Mouse (Mus musculus) heart, adult 18-20 months (tissue): ENCODE measurements around the gene Rnd2. TPM values are rescaled to one million over a fixed set of nuclear protein-coding genes. Genes with fewer than 3 reads are reported as not detected.
"Not testable (repeated sequence)": the region's sequence is repeated elsewhere in the genome, so short reads cannot be mapped to it uniquely, and the experiment has no call there.

Experiments used
- DNase-seq, 2 experiments: peaks; one replicate each; pipeline ENCODE4 v3.0.0; 2021 to 2022; ENCODE audit warnings: mixed read lengths in 1 of 2
- total RNA-seq, 2 experiments: library from RNA; stranded (reverse); gene quantifications; 2 replicates each; pipeline ENCODE4 v1.2.3; 2021

Gene Rnd2
- total RNA-seq, 2 experiments from 2014 or later = 5.1 to 6.2 TPM

DNA sequence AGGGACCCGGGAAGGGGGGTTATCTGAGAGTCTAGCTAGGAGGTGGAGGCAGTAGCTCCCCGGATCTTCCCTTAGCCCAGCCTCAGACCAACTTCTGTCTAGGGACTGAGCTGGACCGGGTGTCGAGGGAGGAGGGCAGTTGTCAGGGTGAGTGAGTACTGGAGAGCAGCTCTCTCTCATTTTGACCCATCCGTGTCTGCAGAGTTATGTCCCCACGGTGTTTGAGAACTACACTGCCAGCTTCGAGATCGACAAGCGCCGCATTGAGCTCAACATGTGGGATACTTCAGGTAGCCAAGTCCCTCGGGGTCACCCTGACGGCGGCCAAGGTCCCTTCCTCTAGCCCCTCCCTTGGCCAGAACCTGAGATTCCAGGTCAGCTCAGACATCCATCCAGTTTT lies 3.9 kb downstream of the Rnd2 start:
- no peak for DNase-seq

DNA sequence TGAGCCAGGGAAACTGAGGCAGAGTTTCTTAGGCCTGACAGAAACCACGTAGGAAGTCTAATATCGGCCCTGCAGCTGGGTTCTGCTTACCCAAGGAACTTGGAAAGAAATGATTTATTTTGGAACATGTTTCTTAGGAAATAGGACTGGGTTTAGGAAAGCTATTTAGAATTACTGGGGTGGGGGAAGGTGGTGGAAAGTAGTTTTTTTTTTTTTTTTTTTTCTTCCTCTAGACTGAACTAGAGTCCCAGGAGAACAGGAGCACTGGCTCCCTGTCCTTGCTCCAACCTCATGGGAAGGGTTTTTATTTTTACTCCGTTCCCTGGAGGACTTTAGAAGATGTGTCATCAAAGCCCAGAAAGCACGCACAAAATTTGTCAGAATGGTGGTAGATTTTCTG lies 4.4 kb downstream of the Rnd2 start:
- DNase-seq = no peak

DNA sequence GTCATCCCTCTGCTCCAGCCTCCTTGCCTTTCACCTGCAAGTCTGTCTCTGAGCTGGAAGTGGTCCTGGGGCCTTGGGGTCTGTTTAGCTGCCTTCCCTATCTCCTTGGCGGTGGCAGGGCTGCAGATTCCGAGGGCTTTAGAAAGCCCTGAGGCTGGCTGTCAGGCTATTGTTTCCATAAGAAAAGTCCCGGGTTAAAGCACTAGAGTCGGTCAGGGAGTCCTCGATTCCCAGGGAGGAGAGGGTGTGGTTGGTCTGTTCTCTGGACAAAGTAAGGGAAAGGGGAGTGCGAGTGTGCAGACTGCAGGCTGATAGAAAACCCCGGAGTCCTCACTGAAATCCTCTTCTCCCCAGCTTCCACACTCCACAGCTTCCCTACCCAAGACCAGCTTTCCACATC lies 5.4 kb downstream of the Rnd2 start:
- no peak for DNase-seq

DNA sequence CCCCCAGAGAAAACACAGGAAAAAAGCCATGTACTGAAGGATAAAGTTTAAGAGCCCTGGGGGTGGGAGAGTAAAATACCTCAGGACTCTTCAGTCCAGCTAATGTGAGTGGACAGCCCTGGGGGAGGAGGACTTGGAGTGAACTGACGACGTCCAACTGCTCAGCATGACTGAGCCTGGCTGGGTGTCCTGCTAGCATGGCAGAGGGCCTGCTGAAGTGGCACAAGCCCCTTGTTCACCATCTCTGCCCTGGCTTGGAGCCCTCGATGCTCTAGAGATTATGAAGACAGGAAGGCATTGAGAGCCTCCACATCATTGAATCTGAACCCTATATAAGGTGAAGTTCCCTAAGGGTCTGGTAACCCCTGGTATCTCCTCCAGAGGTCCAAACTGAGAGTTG lies 7.1 kb downstream of the Rnd2 start:
- DNase-seq = no peak

DNA sequence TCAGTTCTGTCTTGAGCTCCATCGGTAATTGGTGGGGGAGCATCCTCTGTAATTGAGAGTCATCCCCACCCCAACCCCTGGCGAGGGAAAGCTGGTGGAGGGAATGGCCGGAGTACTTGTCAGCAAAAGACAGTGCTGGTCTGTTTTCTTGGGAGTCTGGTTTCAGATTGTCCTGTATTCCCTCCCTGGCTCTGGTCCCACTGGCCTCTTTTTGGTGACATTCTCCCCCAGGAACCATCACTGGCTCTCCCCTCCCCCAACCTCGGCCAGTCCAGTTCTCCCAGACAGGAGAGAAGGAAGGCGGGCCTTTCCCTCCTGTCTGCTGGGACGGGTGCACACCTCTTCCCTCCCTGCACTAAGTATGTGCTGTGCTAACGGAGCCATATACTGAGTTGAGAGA lies 7.5 kb downstream of the Rnd2 start:
- DNase-seq = no peak

DNA sequence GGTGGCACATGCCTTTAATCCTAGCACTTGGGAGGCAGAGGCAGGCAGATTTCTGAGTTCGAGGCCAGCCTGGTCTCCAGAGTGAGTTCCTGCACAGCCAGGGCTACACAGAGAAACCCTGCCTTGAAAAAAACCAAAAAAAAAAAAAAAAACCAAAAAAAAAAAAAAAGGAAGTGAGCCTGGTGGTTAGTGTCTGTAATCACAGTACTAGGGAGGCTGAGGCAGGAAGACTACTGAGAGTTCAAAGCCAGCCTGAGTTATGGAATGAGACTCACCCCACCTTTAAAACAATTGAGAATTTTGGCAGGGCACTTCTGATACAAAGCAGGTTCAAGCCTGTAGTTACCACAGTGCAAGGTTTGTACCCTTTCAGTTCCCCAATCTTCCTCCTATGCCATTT lies 8.9 kb downstream of the Rnd2 start:
- DNase-seq = not testable (repeated sequence)

DNA sequence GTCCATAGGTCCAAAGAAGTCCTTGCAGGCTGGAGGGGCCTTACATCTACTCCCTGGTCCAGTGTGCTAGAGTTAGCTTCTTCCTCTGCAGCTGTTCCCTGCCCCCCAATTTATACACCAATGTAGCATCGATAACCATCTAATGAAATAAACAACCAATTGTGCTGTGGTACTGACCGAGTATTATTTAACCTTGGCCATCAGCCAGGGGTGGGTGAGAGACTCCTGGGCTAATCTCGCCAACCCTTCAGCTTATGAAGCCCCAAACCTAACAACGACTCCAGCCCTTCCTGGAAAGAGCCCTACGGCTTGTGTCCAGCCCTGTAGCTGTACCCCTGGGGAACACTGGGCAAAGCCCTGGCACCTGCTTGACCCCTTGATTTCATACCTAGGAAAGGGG lies 9.5 kb downstream of the Rnd2 start:
- no peak for DNase-seq

DNA sequence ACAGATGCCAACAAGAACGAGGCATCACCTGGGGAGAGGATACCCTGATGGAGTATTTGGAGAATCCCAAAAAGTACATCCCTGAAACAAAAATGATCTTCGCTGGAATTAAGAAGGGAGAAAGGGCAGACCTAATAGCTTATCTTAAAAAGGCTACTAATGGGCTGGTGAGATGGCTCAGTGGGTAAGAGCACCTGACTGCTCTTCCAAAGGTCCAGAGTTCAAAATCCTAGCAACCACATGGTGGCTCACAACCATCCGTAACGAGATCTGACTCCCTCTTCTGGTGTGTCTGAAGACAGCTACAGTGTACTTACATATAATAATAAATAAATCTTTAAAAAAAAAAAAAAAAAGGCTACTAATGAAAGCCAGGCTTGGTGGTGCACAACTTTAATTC lies 11.6 kb downstream of the Rnd2 start:
- not testable (repeated sequence) for DNase-seq

DNA sequence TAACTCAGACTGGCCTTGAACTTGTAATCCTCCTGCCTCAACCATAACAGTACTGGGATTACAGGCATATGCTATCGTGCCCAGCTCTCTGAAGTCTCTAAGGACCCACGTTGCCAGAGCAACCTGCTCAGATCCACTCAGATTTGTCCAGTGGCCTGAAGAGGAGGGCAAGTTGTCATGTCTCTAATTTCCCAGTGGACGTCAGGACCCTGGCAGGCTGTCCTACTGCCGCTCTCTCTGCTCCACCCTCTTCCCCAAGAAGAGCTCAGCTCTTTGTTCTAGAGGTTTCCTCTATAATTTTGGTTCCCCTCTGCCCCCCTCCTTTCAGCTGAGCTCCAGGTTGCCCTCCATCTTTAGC lies 12.4 kb downstream of the Rnd2 start:
- no peak for DNase-seq

DNA sequence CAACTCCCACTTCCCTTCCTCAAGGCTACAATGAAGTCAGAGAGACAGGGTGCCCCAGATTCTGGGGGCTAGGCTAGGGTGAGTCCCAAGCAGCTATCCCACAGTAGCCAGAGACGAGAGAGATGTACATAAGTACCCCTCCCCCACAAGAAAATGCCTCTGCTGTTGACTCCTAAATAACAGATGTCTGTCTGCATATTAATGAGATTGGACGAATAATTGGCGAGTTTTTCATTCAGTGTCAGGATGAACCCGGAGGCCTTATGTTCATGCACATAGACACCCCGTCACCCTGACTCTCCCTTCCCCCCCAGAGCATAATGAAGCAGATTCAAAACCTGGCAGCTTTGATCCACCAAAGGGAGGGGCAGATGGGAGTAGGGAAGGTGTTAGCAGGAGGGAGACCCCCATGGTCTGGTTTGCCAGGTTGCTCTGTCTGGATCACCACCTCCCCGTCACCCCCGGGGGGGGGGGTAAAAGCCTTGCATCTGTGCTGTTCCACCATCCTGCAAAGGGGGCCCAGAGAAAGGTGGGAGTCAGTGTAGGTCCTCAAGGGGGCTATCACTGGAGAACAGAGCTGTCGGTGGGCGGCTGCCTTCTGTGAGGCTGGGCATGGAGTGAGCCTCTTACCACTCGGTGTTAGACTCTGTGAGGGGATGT lies 12.9 kb downstream of the Rnd2 start:
- no peak for DNase-seq

DNA sequence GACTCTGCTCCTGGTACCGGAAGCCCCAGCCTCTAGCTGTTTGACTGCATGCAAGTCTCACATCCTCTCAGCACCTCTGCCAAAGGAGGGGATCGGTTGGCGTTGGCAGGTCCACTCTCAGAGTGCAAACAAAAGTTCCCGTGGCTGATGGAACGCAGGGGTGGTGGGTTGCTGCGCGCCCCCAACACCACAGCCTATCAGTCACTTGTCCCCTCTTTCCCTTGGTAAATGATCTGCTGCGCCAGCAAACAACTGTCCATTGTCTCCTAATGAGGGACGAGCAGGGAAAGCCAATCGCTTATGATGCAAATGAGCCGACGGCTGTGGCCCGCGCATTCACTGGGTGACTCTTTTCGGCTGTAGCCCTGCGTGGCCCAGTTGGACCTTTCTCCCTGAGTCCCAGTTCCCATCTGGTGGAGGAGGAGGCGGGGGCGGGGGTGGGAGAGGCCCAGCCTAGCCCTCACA lies 14.4 kb downstream of the Rnd2 start:
- no peak for DNase-seq

DNA sequence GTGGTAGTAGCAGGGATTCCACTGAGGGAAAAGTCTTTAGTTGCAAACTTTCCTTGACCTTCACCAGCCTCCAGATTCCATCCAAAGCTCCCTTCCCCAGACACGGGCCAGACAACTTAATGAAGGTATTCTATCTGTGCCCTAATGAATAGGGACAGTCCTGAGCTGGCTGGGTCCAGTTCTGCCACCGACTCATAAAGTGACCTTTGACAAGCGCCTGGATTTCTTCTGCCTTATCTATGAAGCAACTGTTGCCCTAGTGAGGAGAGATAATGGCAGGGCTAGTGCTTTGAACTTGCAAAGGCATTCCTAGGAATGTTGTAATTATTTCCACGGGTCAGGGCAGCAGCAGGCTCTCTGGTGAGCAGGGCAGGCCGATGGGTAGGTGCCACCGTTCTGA lies 16.1 kb downstream of the Rnd2 start:
- no peak for DNase-seq

DNA sequence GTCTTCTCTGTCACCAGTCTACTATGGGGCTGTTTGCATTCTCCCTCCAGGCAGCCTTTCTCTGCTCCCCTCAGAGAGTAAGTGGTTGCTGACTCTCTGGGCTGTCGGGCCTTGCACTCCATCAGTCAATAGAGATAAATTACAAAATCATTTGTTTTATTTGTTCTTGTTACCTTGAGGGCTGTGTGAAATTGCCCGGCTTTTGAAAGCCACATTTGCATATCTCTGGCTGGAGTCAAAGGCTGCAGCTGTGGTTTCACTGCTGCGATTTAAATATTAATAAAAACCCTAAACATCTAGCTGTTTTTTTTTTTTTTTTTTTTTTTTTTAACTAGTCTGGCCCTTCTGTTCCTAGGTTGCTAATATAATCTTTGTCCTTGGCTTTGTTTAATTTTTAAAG lies 19.0 kb downstream of the Rnd2 start:
- no peak for DNase-seq

DNA sequence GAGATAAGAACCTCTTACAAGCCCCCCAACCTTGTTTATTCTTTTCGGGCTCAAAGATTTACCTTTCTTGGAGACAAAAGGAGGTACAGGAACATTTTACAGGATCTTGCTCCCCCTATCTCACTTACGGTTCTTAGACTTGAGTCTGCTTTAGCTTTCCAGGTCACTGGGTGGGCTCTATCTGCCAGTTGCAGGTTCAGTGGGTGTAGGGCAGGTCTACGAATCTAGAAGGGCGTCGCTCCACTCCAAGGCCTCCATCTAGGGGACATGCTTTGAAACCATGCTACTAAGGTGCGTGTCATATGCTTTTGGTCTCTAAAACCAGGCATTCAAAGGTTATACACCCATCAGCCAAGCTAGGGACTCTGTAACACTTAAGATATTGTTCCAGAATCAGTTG lies 19.4 kb downstream of the Rnd2 start:
- no peak for DNase-seq

DNA sequence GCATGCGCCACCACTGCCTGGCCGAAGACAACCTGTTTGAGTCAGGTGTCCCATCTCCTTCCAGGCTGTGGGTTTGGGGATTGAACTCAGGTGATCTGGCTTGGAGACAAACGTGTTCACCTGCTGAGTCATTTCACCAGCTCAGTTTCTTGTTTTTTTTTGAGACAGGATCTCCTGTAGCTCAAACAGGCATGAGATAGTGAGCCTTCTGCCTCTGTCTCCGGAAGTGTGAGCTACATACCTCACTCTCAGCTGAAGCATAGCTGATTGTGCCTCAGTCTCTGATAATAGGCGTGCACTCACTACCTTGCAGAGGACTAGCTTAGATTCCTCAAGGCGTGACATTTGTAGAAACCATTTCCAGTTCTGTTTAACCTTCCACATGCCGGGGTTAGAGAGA lies 20.0 kb downstream of the Rnd2 start:
- DNase-seq = no peak

DNA sequence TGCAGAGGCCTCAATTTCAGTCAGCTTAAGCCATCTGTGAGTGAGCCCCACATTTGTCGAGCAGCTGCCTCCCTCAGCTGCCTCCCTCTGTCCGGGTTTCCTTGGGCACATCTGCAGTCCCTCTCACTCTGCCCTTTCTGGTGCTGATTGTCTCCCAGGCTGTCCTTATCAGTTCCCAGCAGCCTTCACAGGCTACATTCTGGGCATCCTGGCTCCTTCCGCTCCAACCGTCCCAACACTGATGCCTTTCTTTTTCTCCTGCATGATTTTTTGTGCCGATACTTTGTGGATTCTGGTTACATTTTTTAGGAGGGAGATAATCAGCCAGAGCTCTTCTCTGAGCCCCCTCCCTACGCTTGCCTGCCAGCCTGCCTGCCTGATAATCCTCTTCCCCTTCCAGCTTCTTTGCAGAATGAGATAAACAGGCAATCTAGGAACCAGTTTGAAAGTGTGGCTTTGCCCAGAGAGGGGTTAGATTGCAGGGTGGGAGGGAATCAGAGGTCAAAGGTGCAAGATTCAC lies 20.8 kb downstream of the Rnd2 start:
- DNase-seq = no peak

DNA sequence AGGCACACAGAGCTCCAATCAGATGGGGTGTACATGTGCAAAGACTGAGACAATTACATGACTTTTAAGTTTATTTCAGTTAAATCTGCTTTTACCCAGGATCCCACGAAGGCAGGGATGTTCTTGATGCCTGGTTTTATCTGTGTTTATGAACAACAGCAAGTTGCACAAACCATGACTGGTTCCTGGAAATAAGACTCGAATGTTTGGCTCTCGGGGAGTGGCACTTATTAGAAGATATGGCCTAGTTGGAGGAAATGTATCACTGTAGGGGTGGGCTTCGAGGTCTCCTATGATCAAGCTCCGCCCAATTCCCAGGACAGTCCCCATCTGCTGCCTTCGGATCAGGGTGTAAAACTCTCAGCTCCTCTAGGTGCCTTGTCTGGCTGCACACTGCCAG lies 21.3 kb downstream of the Rnd2 start:
- no peak for DNase-seq

DNA sequence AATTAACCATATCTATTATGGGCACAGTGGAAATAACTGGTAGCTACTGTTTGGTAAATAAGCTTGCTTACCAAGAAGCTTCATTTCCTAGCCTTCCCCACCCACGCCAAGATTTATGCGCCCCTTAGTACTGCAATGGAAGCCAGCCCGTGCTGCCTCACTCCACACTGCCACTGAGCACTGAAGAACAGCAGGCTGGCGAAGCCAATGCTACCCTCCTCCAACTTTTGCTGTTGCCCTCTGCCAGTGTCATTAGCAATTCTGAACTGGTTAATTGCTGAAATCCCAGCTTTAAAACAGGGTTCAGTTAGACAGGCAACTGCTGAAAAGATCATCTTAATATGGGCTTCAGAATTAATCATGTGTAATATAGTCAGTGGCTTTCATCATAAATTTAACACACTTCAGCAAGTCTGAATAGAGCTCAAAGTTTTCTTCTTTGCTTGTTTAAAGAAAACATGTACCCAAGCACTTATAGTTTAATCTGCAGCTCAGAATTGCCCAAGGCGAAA lies 41.5 kb downstream of the Rnd2 start:
- DNase-seq = no peak

DNA sequence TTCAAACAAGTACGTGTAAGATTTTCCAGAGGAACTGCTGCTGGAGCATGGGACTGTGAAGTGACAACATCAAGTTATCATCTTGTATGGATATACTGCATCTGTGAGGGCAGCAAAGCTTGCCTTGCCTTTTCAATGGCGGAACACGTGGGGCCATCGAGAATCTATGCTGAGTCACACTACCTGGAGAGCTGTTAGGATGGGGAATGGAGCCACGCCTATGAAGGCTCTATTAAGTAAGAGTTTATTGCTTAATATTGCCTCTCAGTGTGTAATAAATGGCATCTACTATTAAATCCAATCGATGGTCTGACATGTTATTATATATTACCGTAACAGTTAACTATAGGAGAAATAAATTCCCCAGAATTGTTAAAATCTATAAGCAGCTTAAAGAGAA lies 42.3 kb downstream of the Rnd2 start:
- no peak for DNase-seq

DNA sequence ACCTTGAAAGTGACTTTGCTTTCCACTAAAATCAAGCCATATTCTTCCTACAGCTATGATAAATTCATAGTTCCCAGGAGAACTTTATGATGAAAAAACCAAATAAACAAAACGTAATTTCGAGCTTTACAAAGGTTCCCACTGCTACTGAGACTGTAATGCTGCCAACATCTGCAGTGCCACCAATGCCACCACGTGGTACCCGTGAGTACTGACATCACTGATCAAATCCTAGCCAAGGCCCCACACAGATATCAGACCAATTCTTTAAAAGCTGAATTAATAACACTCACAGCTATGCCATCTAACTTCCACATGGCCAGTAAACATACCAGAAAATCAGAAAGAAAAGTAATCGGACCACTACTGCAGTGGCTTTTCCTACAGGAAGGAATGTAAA lies 54.1 kb downstream of the Rnd2 start:
- DNase-seq = no peak

DNA sequence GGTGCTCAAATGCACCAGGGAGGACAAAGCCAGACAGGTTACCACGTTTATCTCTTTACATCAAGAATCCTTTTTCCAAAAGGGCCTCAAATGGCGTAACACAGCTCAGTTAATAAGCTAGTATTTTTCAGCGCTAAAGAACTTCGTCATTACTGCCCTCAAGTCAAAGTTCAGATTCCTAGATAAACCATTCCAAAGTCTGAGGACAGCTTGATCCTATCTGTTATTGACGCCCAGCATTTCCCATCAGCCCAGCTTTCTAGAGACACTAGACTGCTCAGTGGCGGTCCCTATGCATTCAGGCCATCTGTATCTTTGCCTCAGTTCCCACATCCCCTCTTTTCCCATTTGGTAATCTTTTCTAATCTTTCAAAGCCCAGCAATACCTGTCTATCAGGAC lies 54.6 kb downstream of the Rnd2 start:
- no peak for DNase-seq
